Mouse (Mus musculus) heart, embryonic 14.5 days (tissue): ENCODE data around the gene Arid5a. TPM values are rescaled to one million over a fixed set of nuclear protein-coding genes. Genes with fewer than 3 reads are reported as not detected.

Experiments used
- ATAC-seq: fragments of 200-750 bp; cut with Nextera tagmentation; 2 replicates; pipeline ENCODE4 v1.8.0; 2017; ENCODE audit warnings: low read depth, moderate TSS enrichment; ENCODE audit not compliant: insufficient number of reproducible peaks, insufficient read depth, low FRiP score
- H3K27ac ChIP-seq, 2 experiments: fragments of 200-500 bp in 1 of 2; fragments of 300-500 bp in 1 of 2; sonication (generic) in 1 of 2; replicated peaks in 1 of 2; 2 replicates each; pipeline ENCODE4 v1.5.1; 2012 to 2014; ENCODE audit warnings: low read depth in 2 of 2, low read length in 2 of 2, control low read depth in 1 of 2, mild to moderate bottlenecking in 1 of 2, mixed read lengths in 1 of 2; ENCODE audit not compliant: control insufficient read depth in 1 of 2, insufficient read depth in 1 of 2
- H3K27me3 ChIP-seq: fragments of 300-500 bp; sonication (generic); 2 replicates; pipeline ENCODE4 v1.6.1; 2014; ENCODE audit warnings: mild to moderate bottlenecking, low read length, control low read depth; ENCODE audit not compliant: control insufficient read depth, insufficient read depth
- H3K36me3 ChIP-seq: fragments of 300-500 bp; sonication (generic); 2 replicates; pipeline ENCODE4 v1.6.1; 2014; ENCODE audit warnings: mild to moderate bottlenecking, control low read depth, low read length, mixed read lengths; ENCODE audit not compliant: control insufficient read depth, insufficient read depth
- H3K4me1 ChIP-seq, 2 experiments: fragments of 200-500 bp in 1 of 2; fragments of 300-500 bp in 1 of 2; sonication (generic) in 1 of 2; 2 replicates each; pipeline ENCODE4 v1.6.1; 2012 to 2014; ENCODE audit warnings: low read length in 2 of 2, control low read depth in 1 of 2, mixed read lengths in 1 of 2; ENCODE audit not compliant: control insufficient read depth in 2 of 2, insufficient read depth in 2 of 2
- H3K4me2 ChIP-seq: fragments of 300-500 bp; sonication (generic); 2 replicates; pipeline ENCODE4 v1.6.1; 2014; ENCODE audit warnings: mild to moderate bottlenecking, low read length
- H3K4me3 ChIP-seq, 2 experiments: fragments of 200-500 bp in 1 of 2; fragments of 300-500 bp in 1 of 2; sonication (generic) in 1 of 2; 2 replicates each; pipeline ENCODE4 v1.5.1; 2012 to 2014; ENCODE audit warnings: low read length in 2 of 2, mild to moderate bottlenecking in 2 of 2, control low read depth in 1 of 2, low read depth in 1 of 2, moderate library complexity in 1 of 2; ENCODE audit not compliant: control insufficient read depth in 1 of 2, insufficient read depth in 1 of 2
- H3K9ac ChIP-seq: fragments of 300-500 bp; sonication (generic); 2 replicates; pipeline ENCODE4 v1.6.1; 2014; ENCODE audit warnings: mild to moderate bottlenecking, low read length
- H3K9me3 ChIP-seq: fragments of 300-500 bp; sonication (generic); 2 replicates; pipeline ENCODE4 v1.6.1; 2016; ENCODE audit warnings: low read length, control low read depth; ENCODE audit not compliant: control insufficient read depth
- WGBS: fragments of 180-500 bp; shearing (Covaris S2); extraction: QIAGEN DNeasy Blood & Tissue Kit; methylation state at CpG from one replicate; pipeline ENCODE4 v1.1.7; 2014; 5-methylcytosine and 5-hydroxymethylcytosine counted together
- polyA plus RNA-seq: library from polyadenylated mRNA; unstranded; fragments of >200 nt; fragmentation: Nextera tagmentation; extraction: Ambion mirVana; gene quantifications from 2 replicates; pipeline ENCODE4 v1.2.1, GENCODE M21; 2014

The Arid5a gene
- polyA plus RNA-seq, 1 experiment from 2014 or later = 10.3 TPM

DNA sequence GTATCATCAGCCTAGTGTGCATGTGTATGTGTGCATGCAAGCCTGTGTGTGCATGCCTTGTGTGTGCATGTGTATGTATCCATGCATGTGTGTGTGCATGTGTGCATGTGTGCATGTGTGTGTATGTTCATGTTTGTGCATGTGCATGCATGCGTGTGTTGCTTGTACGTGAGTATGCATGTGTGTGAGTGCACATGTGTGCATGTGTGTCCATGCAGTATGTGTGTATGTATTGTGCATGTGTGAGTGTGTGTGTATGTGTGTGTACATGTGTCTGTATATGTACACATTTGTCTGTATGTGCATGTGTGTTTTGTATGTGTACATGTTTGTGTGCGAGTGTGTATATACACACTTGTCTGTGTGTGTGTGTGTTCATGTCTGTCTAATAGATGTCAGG, 39.9 kb upstream of the Arid5a start:
- ATAC-seq = no peak
- Histone ChIP-seq H3K4me2 (no peak overlapping the region), H3K27me3 (0 out of 2 replicates have a peak, but pooled peaks cover 8% of the 10 kb centered on the region), H3K36me3 (no peaks in the 10 kb centered on the region), H3K4me3 (no peak overlapping the region), H3K9me3 (no peaks in the 10 kb centered on the region), H3K4me1 (peaks cover 26 to 30% of the 10 kb centered on the region in 2 experiments), H3K27ac (no peak overlapping the region), H3K9ac (no peak overlapping the region)
- 97% methylated on average over 3 of the region's 3 CpGs for WGBS

DNA sequence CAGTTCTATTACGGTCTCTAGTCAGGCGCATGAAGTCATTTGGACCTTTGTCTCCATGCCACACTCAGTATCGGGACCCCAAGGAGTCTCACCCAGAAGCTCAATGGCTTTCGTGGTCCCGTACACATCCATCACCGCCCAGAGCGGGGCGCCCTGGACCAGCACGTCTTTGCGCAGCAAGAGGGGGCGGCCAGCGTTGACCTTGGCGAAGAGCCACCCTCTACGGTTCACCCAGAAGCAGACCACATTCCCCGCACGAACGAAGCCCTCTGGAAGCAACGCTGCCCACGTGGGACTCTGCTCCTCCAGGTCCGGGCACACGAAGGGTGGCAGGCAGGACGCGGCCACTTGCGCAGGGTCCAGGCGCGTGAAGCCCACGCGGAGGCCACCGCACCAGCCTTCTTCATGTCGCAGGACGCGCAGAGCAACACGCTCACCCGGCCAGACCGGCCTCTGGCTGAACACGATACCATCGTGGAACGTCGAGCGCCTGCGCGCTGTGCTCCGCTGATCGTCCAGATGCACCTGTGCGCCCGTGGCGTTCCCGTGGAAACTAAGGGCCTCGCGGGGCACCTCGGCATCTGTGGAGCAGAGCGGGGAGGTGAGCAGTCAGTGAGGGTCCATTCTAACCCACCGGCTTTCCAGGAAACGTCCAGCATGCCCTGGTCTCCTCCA, 38.3 kb upstream of the Arid5a start:
- WGBS = 27% methylated on average over 54 of the region's 54 CpGs
- H3K4me1 ChIP-seq = peaks cover 38 to 39% of the 10 kb centered on the region in 2 experiments

DNA sequence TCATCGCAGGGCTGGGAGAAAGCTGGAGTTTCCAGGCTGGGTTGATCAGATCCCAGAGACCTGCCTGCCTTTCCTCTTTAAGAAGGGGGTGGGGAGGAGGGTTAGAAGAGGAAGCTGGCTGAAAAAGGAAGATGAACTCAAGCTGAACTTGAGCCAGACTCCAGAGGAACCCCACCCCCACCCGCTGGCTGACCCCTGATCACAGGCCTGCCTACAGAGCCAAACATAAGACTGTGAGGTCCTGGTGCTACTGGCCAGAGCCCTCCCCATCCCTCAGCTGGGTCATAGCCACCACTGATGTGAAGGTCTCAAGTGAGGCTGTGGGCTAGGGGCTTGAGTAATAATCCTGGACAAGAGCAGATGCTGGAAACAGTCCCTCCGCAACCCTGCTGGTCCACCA, 36.9 kb upstream of the Arid5a start:
- peak overlapping the region; percentile 8 for H3K4me2 ChIP-seq
- no peak overlapping the region for H3K9ac ChIP-seq
- no peak overlapping the region for H3K4me3 ChIP-seq
- peak overlapping the region in 1 of 2 experiments; percentile 68; a peak in 3 of 4 replicates for H3K27ac ChIP-seq
- WGBS = 40% methylated on average over 3 of the region's 3 CpGs
- peaks cover 38 to 39% of the 10 kb centered on the region in 2 experiments for H3K4me1 ChIP-seq
- H3K27me3 ChIP-seq = 0 out of 2 replicates have a peak, but pooled peaks cover 8% of the 10 kb centered on the region
- ATAC-seq = peak; percentile 64
- H3K9me3 ChIP-seq = no peaks in the 10 kb centered on the region
- H3K36me3 ChIP-seq = no peaks in the 10 kb centered on the region

More for the DNA sequence above, 38.3 kb upstream of the Arid5a start:
- peak overlapping the region; percentile 22 to 25; a peak in 3 of 4 replicates for H3K4me3 ChIP-seq
- ATAC-seq = no peak
- H3K4me2 ChIP-seq = peak overlapping the region; percentile 63
- H3K27me3 ChIP-seq = 0 out of 2 replicates have a peak, but pooled peaks cover 8% of the 10 kb centered on the region
- no peaks in the 10 kb centered on the region for H3K9me3 ChIP-seq
- peak overlapping the region; percentile 28 for H3K9ac ChIP-seq
- no peak overlapping the region for H3K27ac ChIP-seq
- H3K36me3 ChIP-seq = no peaks in the 10 kb centered on the region

DNA sequence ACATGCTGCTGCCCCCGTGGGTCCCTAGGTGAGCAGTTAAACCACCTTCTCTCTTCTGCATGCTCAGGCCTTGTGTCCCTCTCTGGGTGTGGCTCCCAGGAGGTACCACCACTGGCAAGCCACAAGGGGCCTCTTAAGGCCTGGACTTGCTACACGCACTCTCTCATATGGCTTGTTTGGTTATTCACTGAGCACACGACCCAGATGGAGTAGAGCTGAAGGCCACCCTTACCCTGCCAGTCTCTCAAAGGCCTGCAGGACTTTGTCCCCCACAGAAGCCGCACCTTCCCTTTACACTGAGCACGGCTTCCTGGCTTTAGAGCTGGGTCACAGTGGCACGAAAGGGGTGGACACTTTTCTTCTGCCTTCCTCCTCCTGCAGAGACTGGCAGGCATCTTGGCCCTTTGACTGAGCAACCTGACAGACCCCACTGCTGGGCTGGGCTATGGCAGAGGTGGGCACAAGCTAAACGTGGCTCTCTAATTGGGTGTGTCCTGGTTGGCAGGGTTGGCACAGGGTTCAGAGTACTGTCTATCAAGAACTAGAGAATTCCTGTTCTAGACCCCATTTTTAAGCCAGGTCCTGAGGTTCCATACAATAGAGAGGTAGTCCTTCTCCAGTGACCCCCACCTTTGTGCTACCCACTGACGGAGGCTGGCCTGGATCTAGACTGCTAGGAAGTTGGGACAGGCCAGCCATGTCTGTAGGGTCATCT, 35.9 kb upstream of the Arid5a start:
- Histone ChIP-seq H3K4me2 (peak overlapping the region; percentile 53; the same call in 1 of the 2 replicates), H3K36me3 (no peaks in the 10 kb centered on the region), H3K4me3 (no peak overlapping the region), H3K27me3 (0 out of 2 replicates have a peak, but pooled peaks cover 8% of the 10 kb centered on the region), H3K27ac (peak overlapping the region in 1 of 2 experiments; percentile 71; a peak in 1 of 4 replicates), H3K9ac (peak overlapping the region; percentile 30; the same call in 1 of the 2 replicates), H3K9me3 (no peaks in the 10 kb centered on the region), H3K4me1 (peaks cover 38 to 39% of the 10 kb centered on the region in 2 experiments)
- WGBS = 70% methylated on average over 8 of the region's 8 CpGs
- ATAC-seq = no peak

DNA sequence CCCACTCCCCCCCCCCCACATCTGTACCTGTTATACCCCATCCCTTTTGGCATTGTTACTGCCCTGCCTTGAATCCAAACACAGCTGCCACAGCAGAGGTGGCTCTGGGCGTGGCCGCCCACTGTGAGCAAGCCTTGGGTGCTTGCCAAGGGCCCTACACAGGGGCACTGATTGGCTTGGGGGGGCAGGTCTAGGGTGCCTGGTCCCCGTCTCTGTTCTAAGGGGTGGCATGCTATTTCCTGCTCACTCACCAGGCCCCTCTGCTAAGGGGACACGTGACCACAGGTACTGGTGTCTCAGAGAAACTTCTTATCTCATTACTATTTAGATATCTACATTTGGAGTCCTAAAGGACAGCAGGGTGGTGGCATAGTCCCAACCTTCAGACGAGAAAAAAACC, 35.0 kb upstream of the Arid5a start:
- Histone ChIP-seq H3K36me3 (no peaks in the 10 kb centered on the region), H3K27ac (peak overlapping the region; percentile 69 to 71; a peak in 3 of 4 replicates), H3K9ac (peak overlapping the region; percentile 30; the same call in 1 of the 2 replicates), H3K4me2 (peak overlapping the region; percentile 53), H3K9me3 (no peaks in the 10 kb centered on the region), H3K27me3 (0 out of 2 replicates have a peak, but pooled peaks cover 8% of the 10 kb centered on the region), H3K4me3 (peak overlapping the region in 1 of 2 experiments; percentile 13; a peak in 1 of 4 replicates), H3K4me1 (peaks cover 38 to 39% of the 10 kb centered on the region in 2 experiments)
- WGBS = 28% methylated on average over 5 of the region's 5 CpGs
- ATAC-seq = no peak

DNA sequence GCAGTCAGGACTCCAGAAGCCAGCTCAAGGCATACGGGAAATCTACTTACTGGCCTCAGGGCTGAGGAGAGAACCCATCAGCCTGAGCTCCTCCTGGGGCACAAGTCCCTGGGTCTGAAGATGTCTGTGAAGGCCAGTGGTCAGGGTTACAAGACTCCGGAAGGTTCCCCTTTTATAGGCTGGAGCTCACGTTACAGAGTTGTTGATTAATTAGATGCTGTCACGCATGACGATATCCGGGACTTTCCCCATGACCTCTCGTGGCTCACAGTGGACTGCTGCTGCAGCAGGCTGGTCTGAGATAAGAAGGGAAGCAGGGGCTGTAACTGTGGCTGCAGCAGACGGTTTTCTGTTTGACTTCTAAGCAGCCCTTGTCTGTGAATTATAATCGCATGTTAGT, 34.2 kb upstream of the Arid5a start:
- Histone ChIP-seq H3K4me1 (peaks cover 38 to 39% of the 10 kb centered on the region in 2 experiments), H3K4me2 (peak overlapping the region; percentile 53), H3K9me3 (no peaks in the 10 kb centered on the region), H3K36me3 (no peaks in the 10 kb centered on the region), H3K9ac (peak overlapping the region; percentile 41; the same call in 1 of the 2 replicates), H3K27me3 (0 out of 2 replicates have a peak, but pooled peaks cover 8% of the 10 kb centered on the region), H3K4me3 (peak overlapping the region; percentile 8 to 13), H3K27ac (peak overlapping the region; percentile 69 to 71)
- ATAC-seq = no peak; the same call in 1 of the 2 replicates
- WGBS = 5% methylated on average over 9 of the region's 9 CpGs

DNA sequence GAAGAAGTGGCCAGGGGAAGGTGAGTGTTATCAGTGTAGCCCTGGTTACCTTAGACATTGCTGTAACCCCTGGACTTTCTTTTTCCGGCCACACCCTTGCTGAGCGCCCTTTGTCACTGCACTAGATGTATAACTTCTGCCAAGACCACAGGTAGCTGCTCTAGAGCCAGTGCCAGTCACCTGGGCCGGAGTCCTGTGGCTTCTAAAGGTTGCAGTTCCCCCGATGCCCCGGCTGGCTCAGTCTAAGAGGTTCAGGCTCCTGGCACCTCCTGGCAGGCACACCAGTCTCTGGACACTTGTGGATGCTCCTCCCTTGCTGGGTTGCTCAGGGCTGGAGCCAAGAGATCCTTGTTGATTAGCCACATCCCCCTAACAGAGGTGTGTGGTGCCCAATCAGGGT, 33.1 kb upstream of the Arid5a start, which contains the start of gene Neurl3:
Gene Neurl3 (minus strand): TSS at position 225 of the 400 bp plus-strand sequence.
- ATAC-seq = no peak
- H3K4me1 ChIP-seq = peaks cover 33 to 36% of the 10 kb centered on the region in 2 experiments
- H3K27me3 ChIP-seq = 0 out of 2 replicates have a peak, but pooled peaks cover 3% of the 10 kb centered on the region
- H3K36me3 ChIP-seq = no peaks in the 10 kb centered on the region
- H3K27ac ChIP-seq = peak within 1 kb of the TSS; percentile 67 to 71; a peak in 3 of 4 replicates
- H3K9ac ChIP-seq = peak within 1 kb of the TSS; percentile 41; the same call in 1 of the 2 replicates
- WGBS = 84% methylated on average over 5 of the region's 5 CpGs
- H3K9me3 ChIP-seq = no peaks in the 10 kb centered on the region
- peak within 1 kb of the TSS in 1 of 2 experiments; percentile 13; a peak in 2 of 4 replicates for H3K4me3 ChIP-seq
- H3K4me2 ChIP-seq = peak within 1 kb of the TSS; percentile 53
